Mouse (Mus musculus) A20 (cell line): Measurements from ENCODE around the gene Vps45.

Experiments used
- DNase-seq: peaks from one replicate; pipeline ENCODE4 v3.0.0-alpha.2; 2011; ENCODE audit warnings: low read depth, low spot score

Vps45 gene

GRCm38 (mm10) chr3:96058231-96058896 is at the start of gene Vps45:
Gene Vps45, minus strand, starts transcription at chr3:96058466.
- peak; percentile 90 for DNase-seq

DNA sequence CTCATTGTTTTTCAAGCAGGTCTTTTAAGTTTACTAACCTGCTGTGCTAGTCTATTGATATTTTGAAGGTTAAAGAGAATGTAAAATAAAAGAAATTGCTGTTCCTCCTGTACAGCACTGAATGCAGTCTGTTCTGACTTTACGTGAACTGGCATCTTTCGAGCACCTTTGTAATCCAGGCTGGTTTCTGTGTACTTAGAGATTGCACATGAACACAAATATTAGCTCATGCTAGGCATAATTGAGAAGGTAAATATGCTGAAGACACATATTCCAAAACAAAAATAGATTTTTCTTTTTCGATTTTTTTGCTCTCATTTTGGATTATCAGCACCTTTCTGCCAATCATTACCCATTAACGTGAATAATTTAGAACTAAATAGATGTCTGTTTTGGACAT is 47.9 kb upstream of the Vps45 start:
- DNase-seq, result no peak

DNA sequence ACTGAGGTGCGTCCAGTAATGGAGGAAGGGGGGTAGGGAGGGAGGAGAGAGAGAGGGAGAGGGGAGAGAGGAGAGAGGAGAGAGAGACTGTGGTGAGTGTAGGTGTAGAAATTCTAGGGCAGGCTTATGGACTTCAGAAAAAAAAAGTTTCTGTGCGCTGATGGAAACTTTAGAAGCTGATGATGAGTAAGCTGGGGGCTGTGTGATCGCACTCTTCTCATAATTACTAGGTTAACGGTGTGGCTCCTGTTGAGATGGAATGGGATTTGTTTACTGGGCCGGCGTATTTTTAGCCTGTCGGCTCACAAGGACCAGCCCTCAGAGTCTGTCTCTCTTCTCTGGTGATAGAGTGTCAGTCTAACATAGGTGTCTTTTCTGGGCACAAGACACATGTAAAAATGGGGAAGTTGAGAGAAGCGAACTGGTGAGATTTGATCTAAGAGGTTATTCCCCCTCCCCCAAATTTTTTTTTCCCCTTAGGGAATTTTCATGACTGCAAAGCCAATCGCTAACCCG is 47.0 kb upstream of the Vps45 start:
- peak; percentile 55 for DNase-seq

DNA sequence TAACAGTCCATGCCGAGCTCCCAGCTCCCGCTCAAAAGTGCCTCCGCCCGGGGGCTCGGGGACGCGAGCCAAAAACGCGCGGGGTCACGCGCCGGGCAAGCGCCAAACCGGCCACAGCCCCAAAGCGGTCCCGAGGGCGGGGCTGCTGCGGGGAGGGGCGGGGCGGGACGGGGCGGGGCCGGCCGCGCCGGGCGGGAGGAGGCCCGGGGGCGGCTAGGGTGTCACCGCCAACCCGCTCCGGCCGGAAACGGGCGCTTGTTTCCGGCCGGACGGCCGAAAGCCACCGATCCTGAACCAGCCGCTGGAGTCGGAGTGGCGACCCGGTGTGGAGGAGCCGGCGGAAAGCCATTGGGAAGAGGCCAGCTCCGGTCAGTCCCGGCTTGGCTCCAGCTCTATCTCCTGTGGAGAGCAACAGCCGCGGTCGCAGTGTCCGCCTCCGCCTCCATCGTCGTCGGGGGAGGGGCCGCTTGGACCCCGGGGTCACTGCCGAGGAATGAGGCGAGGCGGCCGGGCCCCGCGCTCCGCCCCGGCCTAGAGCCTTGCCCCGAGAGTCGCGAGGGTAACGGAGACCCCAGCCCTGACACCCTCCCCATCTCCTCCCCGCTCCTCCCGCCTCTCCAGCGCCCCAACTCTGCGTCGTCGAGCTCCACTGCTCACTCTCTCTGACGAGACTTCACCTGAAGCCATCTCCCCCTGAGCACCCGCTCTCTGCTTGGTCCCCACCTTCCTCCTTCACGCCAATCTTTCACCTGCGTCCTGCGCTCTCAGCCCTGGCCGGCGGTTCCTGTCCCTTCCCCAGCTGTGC is 46.2 kb upstream of the Vps45 start, which contains the start of gene Otud7b:
Gene Otud7b, plus strand, starts transcription at position 267 of the 805 bp plus-strand sequence.
- DNase-seq, result peak; percentile 90

GRCm38 (mm10) chr3:96103901-96104260 is 45.6 kb upstream of the Vps45 start:
- DNase-seq, result no peak

DNA sequence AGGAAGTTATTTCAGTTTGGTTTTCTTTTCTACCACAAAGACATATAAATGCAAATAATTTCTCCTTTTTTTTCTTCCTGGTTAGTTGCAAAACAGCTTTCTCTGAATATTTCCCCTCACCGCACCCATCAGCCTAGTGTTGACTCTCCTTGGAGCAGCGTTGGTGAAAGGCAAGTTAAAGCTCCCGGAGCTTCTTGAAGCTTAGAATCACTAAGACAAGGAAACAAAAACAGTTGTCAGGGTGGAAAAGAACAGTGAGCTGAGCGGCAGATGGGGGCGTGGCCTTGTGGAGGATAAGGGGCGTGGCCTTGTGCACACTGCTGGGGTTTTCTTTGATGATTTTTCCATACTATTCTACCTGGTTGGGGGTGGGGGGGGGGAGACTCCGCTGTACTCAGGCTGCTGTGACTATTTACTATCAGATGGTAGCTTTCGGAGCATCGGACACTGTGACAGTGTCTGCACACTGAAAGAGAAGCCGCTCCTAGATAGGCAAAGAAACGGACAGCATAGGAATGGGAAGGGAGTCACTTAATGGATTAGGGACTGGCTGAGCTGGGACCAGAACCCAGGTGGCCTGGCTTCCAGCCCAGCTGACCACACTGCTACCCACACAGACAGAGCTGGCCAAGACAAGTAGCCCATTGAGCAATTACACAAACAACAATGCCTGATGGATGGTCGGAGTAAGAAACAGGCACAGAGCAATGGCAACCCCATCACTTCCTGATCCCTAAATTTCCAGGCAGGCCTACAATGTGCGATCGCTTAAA is 44.0 kb upstream of the Vps45 start:
- DNase-seq, result peak; percentile 70

DNA sequence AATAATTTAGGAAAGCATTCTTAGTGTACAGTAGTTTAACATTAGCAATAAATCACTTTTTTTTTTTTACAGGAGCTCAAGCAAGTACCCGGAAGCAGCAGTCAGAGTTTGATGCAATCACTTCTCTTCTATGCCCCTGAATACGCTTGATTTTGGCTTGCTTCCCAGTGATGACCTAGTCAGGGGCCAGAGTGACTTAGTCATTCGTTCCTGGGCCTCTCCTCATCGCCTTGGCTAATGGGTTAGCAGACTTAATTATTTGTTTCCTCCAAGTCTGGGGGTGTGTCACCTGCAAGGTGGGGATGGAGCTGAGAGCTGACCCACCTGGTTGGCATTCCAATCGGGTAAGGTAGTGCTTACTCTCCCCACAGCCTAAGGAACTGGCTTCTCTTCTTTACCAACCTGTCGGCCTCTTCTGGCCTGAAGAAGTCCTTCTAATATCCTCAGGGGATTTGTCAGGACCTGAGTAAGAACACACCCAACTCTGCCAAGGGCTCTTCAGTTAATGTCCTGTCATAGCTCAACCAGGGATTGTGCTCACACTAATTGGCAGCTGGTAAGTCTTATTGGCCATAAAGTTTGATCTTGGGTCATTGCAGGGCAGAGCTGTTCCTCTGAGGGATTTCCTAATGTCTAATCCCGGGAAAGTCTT is 40.5 kb upstream of the Vps45 start:
- no peak for DNase-seq

- no peak for DNase-seq
Measured at GRCm38 (mm10) chr3:96098168-96098567, 39.9 kb upstream of the Vps45 start.

DNA sequence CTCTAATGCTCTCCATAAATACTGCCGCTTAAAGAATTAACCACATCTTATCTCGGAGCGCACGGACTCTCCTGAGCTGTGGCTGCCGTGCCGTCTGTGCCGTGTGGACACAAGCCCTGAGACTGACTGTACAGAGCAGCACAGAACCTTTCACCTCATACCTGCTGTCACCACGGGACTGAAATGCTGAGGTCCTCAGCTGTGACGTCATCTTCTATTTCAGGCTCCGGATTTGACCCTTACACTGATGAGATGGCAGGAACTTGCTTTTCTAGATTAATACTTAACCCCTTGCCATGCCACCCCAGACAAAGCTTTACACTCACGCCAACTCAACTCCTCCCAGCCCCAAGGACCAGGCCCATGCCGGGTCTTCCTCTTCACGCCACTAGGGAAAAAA is 35.9 kb upstream of the Vps45 start:
- no peak for DNase-seq

GRCm38 (mm10) chr3:96093509-96093908 is 35.2 kb upstream of the Vps45 start:
- no peak for DNase-seq

DNA sequence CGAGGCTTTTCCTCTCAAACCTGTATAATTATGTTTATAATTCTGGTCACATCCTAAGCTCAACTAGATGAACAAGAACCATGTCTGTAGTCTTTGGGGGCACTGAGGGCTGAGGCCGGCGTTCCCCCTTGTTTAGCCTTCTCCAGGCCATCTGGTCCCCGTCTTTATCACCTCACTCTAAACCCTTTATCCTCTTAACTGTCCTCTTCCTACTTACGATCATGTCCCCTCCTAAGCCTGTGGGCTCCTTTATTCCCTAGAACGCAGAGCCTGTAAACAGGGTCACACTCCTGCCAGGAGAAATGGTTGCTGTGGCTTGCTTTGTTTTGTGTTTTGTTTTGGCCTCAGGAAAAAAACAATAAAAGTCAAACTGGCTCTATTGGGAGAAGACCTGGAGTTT is 33.7 kb upstream of the Vps45 start:
- no peak for DNase-seq

- no peak for DNase-seq
Measured at GRCm38 (mm10) chr3:96091146-96091545, 32.9 kb upstream of the Vps45 start.

DNA sequence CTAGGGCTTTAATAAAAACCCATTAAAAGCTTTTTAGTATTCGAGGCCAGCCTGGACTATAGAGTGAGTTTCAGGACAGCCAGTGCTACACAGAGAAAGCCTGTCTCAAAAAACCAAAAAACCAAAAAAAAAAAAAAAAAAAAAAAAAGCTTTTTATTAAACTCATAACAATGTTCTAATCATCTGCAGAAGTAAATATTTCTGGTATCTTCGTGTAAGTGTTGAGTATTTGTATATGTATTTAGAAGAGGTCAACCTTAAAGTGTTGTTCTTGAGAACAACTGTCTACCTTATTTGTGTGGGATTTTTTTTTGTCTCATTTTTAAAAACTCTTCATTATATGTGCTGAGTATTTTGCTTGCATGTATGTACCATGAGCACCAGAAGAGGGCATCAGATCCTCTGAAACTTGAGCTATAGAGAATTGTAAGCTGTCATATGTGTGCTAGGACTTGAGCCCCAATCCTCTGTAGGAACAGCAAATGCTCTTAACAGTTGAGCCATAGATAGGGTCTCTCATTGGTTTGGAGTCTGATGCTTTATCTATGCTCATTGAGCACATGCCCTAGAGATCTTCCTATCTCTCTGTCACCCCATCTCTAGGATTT is 31.7 kb upstream of the Vps45 start:
- peak; percentile 54 for DNase-seq

DNA sequence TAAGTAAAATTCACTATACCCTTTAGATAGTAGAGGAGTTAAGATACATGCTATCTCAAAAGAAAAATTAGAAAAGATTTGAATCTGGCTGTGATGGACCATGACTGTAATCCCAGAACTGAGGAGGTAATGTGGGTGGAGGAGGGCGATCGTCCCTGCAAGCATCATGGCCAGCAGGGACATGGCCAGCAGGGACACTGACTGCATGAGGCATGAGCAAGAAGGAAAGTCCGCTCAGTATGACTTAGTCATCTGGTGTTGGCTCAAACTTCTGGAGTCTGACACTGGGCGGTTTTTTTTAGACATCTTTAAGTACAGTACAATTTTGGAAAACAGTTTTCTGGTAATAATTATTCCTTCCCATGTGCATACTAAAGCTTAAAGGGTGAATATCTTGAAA is 29.5 kb upstream of the Vps45 start:
- no peak for DNase-seq

DNA sequence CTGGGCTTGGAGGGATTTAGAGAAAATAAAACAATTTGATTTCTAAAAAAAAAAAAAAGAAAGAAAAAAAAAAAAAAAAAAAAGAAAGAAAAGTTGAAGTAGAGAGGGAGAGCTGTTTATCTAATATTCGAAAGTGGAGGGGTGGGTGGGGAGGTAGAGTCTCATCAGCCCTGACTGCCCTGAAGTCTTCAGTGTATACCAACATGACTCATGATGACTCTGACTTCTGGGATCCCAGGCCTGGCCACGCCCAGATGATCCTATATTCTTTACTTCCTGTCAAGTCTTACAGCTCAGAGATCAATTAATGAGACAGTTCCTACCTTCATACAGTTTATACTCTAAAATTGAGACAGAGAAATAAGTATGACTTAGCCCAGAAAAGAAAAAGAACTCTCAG is 29.0 kb upstream of the Vps45 start:
- DNase-seq, result no peak

DNA sequence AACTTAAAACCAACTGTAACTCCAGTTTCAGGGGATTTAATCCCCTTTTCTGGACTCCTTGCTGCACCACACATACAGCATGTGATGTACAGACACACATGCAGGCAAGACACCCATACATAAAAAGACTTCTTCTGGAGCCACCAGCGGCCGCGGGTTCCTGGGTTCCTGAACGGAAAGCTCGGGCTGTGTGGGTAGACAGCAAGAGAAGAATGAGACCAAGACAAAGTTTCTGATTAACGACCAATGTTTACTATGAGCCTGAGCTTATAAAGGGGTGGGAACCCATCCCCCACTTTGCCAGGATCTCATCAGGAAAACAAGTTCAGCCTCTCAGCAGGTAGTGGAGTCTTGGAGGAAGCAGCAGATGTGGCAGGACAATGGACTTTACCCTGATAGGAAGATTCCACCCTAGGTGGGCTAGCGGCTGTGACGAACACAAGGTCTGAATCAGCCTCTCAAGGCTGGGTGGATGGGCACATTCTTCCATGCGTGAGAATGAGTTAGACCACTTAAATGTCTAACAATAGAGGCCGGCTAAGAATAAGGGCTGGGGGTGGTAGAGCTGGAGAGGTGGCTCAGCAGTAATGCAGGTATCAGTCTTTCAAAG is 26.0 kb upstream of the Vps45 start:
- DNase-seq, result no peak

- no peak for DNase-seq
Measured at GRCm38 (mm10) chr3:96082714-96083508, 24.6 kb upstream of the Vps45 start.

DNA sequence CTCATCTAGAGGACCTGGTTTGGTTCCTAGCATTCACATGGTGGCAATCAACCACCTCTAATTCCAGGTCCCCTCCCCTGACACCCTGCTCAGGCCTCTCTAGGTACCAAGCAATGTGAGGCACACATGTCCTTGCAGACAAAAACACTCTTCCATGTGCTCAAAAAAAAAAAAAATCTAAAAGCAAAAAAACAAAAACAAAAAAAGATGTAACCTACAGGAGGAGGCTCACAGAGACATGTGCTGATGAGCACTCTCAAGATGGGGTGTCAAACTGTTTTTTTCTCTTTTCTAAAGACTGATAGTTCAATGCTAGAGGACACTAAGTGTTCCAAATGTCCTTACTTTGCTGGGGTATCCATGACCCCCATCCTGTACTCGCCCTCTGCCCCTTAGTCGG is 23.8 kb upstream of the Vps45 start:
- DNase-seq, result no peak

DNA sequence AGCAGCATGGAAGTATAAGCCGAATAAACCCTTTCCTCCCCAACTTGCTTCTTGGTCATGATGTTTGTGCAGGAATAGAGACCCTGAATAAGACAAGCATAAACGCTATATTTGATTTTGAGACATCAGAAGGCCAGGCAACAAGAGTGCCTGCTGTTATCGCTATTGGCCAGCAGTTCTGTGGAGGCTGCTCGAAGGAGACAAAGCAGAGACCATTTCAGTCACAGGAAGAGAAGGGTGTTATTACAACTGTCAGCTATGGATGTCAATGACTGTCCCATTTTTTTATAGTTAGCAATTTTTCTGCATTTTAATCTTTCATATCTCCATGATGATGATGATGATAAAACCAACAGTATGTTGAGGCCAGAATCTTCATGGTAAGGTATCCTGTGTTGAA is 23.4 kb upstream of the Vps45 start:
- DNase-seq, result no peak

DNA sequence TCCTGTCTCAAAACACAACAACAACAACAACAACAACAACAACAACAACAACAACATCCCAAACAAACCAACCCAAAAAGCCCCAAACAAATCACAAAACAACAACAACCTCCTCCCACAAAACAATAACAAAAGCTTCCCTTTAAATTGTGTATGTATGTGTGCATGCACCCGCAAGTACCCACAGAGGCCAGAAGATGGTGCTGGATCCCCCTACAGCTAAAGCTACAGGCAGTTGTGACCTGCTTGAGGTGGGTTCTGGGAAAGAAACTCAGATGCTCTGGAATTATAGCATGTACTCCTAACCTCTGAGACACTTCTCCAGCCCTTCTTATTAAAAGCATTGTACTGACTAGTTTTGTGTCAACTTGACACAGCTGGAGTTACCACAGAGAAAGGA is 22.7 kb upstream of the Vps45 start:
- peak; percentile 58 for DNase-seq
